Mouse (Mus musculus): ENCODE measurements at regions not wholly inside any gene's neighbourhood (a gene's known extent, or its start where the extent isn't known, plus 50 kb on each side); places are given as distances from the start of the nearest gene placed in this dataset.
A peak's percentile ranks its signal among the peaks of the same experiment; 100 is the strongest.

- H3K9me3 ChIP-seq (replicated peaks; ENCODE audit: control insufficient read depth, low read length): no peaks in the 10 kb centered on the region
- no peak overlapping the region for H3K27ac ChIP-seq (ENCODE audit: low read depth, low read length)
- no peak overlapping the region for H3K4me2 ChIP-seq (ENCODE audit: low read length)
- H3K9ac ChIP-seq (ENCODE audit: low read length): no peak overlapping the region
- H3K36me3 ChIP-seq (ENCODE audit: control insufficient read depth, insufficient read depth, low read length): no peaks in the 10 kb centered on the region
- no peaks in the 10 kb centered on the region for H3K4me1 ChIP-seq (ENCODE audit: control insufficient read depth, insufficient read depth, low read length)
- WGBS: 34% methylated on average over 3 of the region's 3 CpGs
- DNase-seq (ENCODE audit: low spot score) (peak; percentile 20), ATAC-seq (no peak)
- no peaks in the 10 kb centered on the region for H3K27me3 ChIP-seq (replicated peaks; ENCODE audit: control insufficient read depth, insufficient read depth, low read length)
- no peak overlapping the region for H3K4me3 ChIP-seq (ENCODE audit: low read depth, low read length)
Observed at GRCm38 (mm10) chr8:7763820-7764219, 897.2 kb downstream of the Efnb2 start.

GRCm38 (mm10) chr8:7760987-7761386, 900.1 kb downstream of the Efnb2 start:
- Histone ChIP-seq H3K9me3 (replicated peaks; ENCODE audit: control insufficient read depth, low read length) (no peaks in the 10 kb centered on the region), H3K36me3 (ENCODE audit: control insufficient read depth, insufficient read depth, low read length) (no peaks in the 10 kb centered on the region), H3K9ac (ENCODE audit: low read length) (no peak overlapping the region), H3K4me3 (ENCODE audit: low read depth, low read length) (no peak overlapping the region), H3K27ac (ENCODE audit: low read depth, low read length) (no peak overlapping the region), H3K4me1 (ENCODE audit: control insufficient read depth, insufficient read depth, low read length) (no peaks in the 10 kb centered on the region), H3K27me3 (replicated peaks; ENCODE audit: control insufficient read depth, insufficient read depth, low read length) (no peaks in the 10 kb centered on the region), H3K4me2 (ENCODE audit: low read length) (no peak overlapping the region)
- peak; percentile 42 for DNase-seq (ENCODE audit: low spot score)
- no peak for ATAC-seq
- WGBS: 74% methylated on average over 4 of the region's 4 CpGs

GRCm38 (mm10) chr8:7732726-7733125, 928.3 kb downstream of the Efnb2 start:
- no peaks in the 10 kb centered on the region for H3K36me3 ChIP-seq (ENCODE audit: control insufficient read depth, insufficient read depth, low read length)
- H3K27ac ChIP-seq (ENCODE audit: low read depth, low read length): no peak overlapping the region
- H3K4me2 ChIP-seq (ENCODE audit: low read length): no peak overlapping the region
- ATAC-seq: no peak
- no peaks in the 10 kb centered on the region for H3K9me3 ChIP-seq (replicated peaks; ENCODE audit: control insufficient read depth, low read length)
- 58% methylated on average over 2 of the region's 2 CpGs for WGBS
- DNase-seq (ENCODE audit: low spot score): no peak
- H3K9ac ChIP-seq (ENCODE audit: low read length): no peak overlapping the region
- H3K27me3 ChIP-seq (replicated peaks; ENCODE audit: control insufficient read depth, insufficient read depth, low read length): no peaks in the 10 kb centered on the region
- no peaks in the 10 kb centered on the region for H3K4me1 ChIP-seq (ENCODE audit: control insufficient read depth, insufficient read depth, low read length)
- H3K4me3 ChIP-seq (ENCODE audit: low read depth, low read length): no peak overlapping the region

- no peaks in the 10 kb centered on the region for H3K27me3 ChIP-seq (replicated peaks; ENCODE audit: control insufficient read depth, insufficient read depth, low read length)
- H3K4me1 ChIP-seq (ENCODE audit: control insufficient read depth, insufficient read depth, low read length): no peaks in the 10 kb centered on the region
- no peak overlapping the region for H3K4me3 ChIP-seq (ENCODE audit: low read depth, low read length)
- no peaks in the 10 kb centered on the region for H3K9me3 ChIP-seq (replicated peaks; ENCODE audit: control insufficient read depth, low read length)
- no peak overlapping the region for H3K27ac ChIP-seq (ENCODE audit: low read depth, low read length)
- no peak; the same call in 1 of the 2 replicates for ATAC-seq
- H3K4me2 ChIP-seq (ENCODE audit: low read length): no peak overlapping the region
- DNase-seq (ENCODE audit: low spot score): peak; percentile 63
- 85% methylated on average over 3 of the region's 3 CpGs for WGBS
- H3K36me3 ChIP-seq (ENCODE audit: control insufficient read depth, insufficient read depth, low read length): no peaks in the 10 kb centered on the region
- H3K9ac ChIP-seq (ENCODE audit: low read length): no peak overlapping the region
Observed at GRCm38 (mm10) chr8:7721880-7722279, 939.2 kb downstream of the Efnb2 start.

- Histone ChIP-seq H3K9me3 (replicated peaks; ENCODE audit: control insufficient read depth, low read length) (no peaks in the 10 kb centered on the region), H3K4me1 (ENCODE audit: control insufficient read depth, insufficient read depth, low read length) (no peaks in the 10 kb centered on the region), H3K4me3 (ENCODE audit: low read depth, low read length) (no peak overlapping the region), H3K27ac (ENCODE audit: low read depth, low read length) (no peak overlapping the region; the same call in 1 of the 2 replicates), H3K27me3 (replicated peaks; ENCODE audit: control insufficient read depth, insufficient read depth, low read length) (no peaks in the 10 kb centered on the region), H3K36me3 (ENCODE audit: control insufficient read depth, insufficient read depth, low read length) (no peaks in the 10 kb centered on the region), H3K9ac (ENCODE audit: low read length) (no peak overlapping the region), H3K4me2 (ENCODE audit: low read length) (no peak overlapping the region)
- ATAC-seq (peak; percentile 74; the same call in 1 of the 2 replicates), DNase-seq (ENCODE audit: low spot score) (peak; percentile 82)
- 53% methylated on average over 5 of the region's 5 CpGs for WGBS
Observed at GRCm38 (mm10) chr8:7718898-7719696, 941.9 kb downstream of the Efnb2 start.

- H3K9ac ChIP-seq (ENCODE audit: low read length): no peak overlapping the region
- ATAC-seq (no peak), DNase-seq (ENCODE audit: low spot score) (no peak)
- no peak overlapping the region for H3K4me2 ChIP-seq (ENCODE audit: low read length)
- 74% methylated on average over 1 of the region's 1 CpGs for WGBS
- H3K4me3 ChIP-seq (ENCODE audit: low read depth, low read length): no peak overlapping the region
- no peaks in the 10 kb centered on the region for H3K4me1 ChIP-seq (ENCODE audit: control insufficient read depth, insufficient read depth, low read length)
- no peaks in the 10 kb centered on the region for H3K27me3 ChIP-seq (replicated peaks; ENCODE audit: control insufficient read depth, insufficient read depth, low read length)
- no peaks in the 10 kb centered on the region for H3K9me3 ChIP-seq (replicated peaks; ENCODE audit: control insufficient read depth, low read length)
- H3K27ac ChIP-seq (ENCODE audit: low read depth, low read length): no peak overlapping the region
- no peaks in the 10 kb centered on the region for H3K36me3 ChIP-seq (ENCODE audit: control insufficient read depth, insufficient read depth, low read length)
Observed at GRCm38 (mm10) chr8:7710764-7711163, 950.3 kb downstream of the Efnb2 start.

- ATAC-seq (no peak), DNase-seq (ENCODE audit: low spot score) (no peak)
- Histone ChIP-seq H3K27ac (ENCODE audit: low read depth, low read length) (no peak overlapping the region), H3K9ac (ENCODE audit: low read length) (no peak overlapping the region), H3K4me3 (ENCODE audit: low read depth, low read length) (no peak overlapping the region), H3K4me2 (ENCODE audit: low read length) (no peak overlapping the region), H3K36me3 (ENCODE audit: control insufficient read depth, insufficient read depth, low read length) (no peaks in the 10 kb centered on the region), H3K27me3 (replicated peaks; ENCODE audit: control insufficient read depth, insufficient read depth, low read length) (no peaks in the 10 kb centered on the region), H3K4me1 (ENCODE audit: control insufficient read depth, insufficient read depth, low read length) (no peaks in the 10 kb centered on the region), H3K9me3 (replicated peaks; ENCODE audit: control insufficient read depth, low read length) (no peaks in the 10 kb centered on the region)
- WGBS: 97% methylated on average over 1 of the region's 1 CpGs
Observed at GRCm38 (mm10) chr8:7709406-7709805, 951.6 kb downstream of the Efnb2 start.

GRCm38 (mm10) chr8:7691355-7691996, 969.6 kb downstream of the Efnb2 start:
- H3K4me1 ChIP-seq (ENCODE audit: control insufficient read depth, insufficient read depth, low read length): no peaks in the 10 kb centered on the region
- 8% methylated on average over 2 of the region's 2 CpGs for WGBS
- peak; percentile 83 for DNase-seq (ENCODE audit: low spot score)

GRCm38 (mm10) chr8:7653804-7654203, 1007.2 kb downstream of the Efnb2 start:
- H3K4me1 ChIP-seq (ENCODE audit: control insufficient read depth, insufficient read depth, low read length): no peaks in the 10 kb centered on the region
- H3K4me3 ChIP-seq (ENCODE audit: low read depth, low read length): no peak overlapping the region
- H3K9me3 ChIP-seq (replicated peaks; ENCODE audit: control insufficient read depth, low read length): no peaks in the 10 kb centered on the region
- DNase-seq (ENCODE audit: low spot score) (no peak), ATAC-seq (no peak)
- H3K36me3 ChIP-seq (ENCODE audit: control insufficient read depth, insufficient read depth, low read length): no peaks in the 10 kb centered on the region
- no peak overlapping the region for H3K9ac ChIP-seq (ENCODE audit: low read length)
- H3K27me3 ChIP-seq (replicated peaks; ENCODE audit: control insufficient read depth, insufficient read depth, low read length): no peaks in the 10 kb centered on the region
- H3K4me2 ChIP-seq (ENCODE audit: low read length): no peak overlapping the region
- H3K27ac ChIP-seq (ENCODE audit: low read depth, low read length): no peak overlapping the region

More at GRCm38 (mm10) chr8:7691355-7691996, 969.6 kb downstream of the Efnb2 start:
- Histone ChIP-seq H3K4me2 (ENCODE audit: low read length) (no peak overlapping the region), H3K9ac (ENCODE audit: low read length) (no peak overlapping the region), H3K9me3 (replicated peaks; ENCODE audit: control insufficient read depth, low read length) (no peaks in the 10 kb centered on the region), H3K4me3 (ENCODE audit: low read depth, low read length) (no peak overlapping the region), H3K36me3 (ENCODE audit: control insufficient read depth, insufficient read depth, low read length) (no peaks in the 10 kb centered on the region), H3K27me3 (replicated peaks; ENCODE audit: control insufficient read depth, insufficient read depth, low read length) (no peaks in the 10 kb centered on the region), H3K27ac (ENCODE audit: low read depth, low read length) (no peak overlapping the region)
- peak; percentile 99 for ATAC-seq

All from forebrain, embryonic 14.5 days (tissue).